Mouse (Mus musculus): ENCODE measurements around the gene Islr.

Gene Islr

GRCm38 (mm10) chr9:58150733-58151361 lies 53.3 kb downstream of the Islr start:
- DNase-seq (ENCODE audit: low read depth) = no peak

GRCm38 (mm10) chr9:58148806-58149205 lies 55.3 kb downstream of the Islr start:
- no peak for DNase-seq (ENCODE audit: low read depth)

- DNase-seq (ENCODE audit: low read depth) = no peak
Measured at GRCm38 (mm10) chr9:58145417-58145816, 58.7 kb downstream of the Islr start.

- DNase-seq (ENCODE audit: low read depth) = no peak
Measured at GRCm38 (mm10) chr9:58144664-58145063, 59.4 kb downstream of the Islr start.

- no peak for DNase-seq (ENCODE audit: low read depth)
Measured at GRCm38 (mm10) chr9:58143419-58143818, 60.7 kb downstream of the Islr start.

GRCm38 (mm10) chr9:58139947-58140346 lies 64.2 kb downstream of the Islr start:
- no peak for DNase-seq (ENCODE audit: low read depth)

- no peak for DNase-seq (ENCODE audit: low read depth)
Measured at GRCm38 (mm10) chr9:58135921-58136321, 68.2 kb downstream of the Islr start.

GRCm38 (mm10) chr9:58134906-58135305 lies 69.2 kb downstream of the Islr start:
- DNase-seq (ENCODE audit: low read depth) = no peak

GRCm38 (mm10) chr9:58133893-58134884 lies 69.9 kb downstream of the Islr start:
- DNase-seq (ENCODE audit: low read depth) = no peak

- no peak for DNase-seq (ENCODE audit: low read depth)
Measured at GRCm38 (mm10) chr9:58131735-58132134, 72.4 kb downstream of the Islr start.

GRCm38 (mm10) chr9:58130909-58131308 lies 73.2 kb downstream of the Islr start:
- no peak for DNase-seq (ENCODE audit: low read depth)

GRCm38 (mm10) chr9:58129508-58129907 lies 74.6 kb downstream of the Islr start:
- DNase-seq (ENCODE audit: low read depth) = no peak

GRCm38 (mm10) chr9:58128926-58129413 lies 75.1 kb downstream of the Islr start:
- no peak for DNase-seq (ENCODE audit: low read depth)

GRCm38 (mm10) chr9:58125811-58126210 lies 78.3 kb downstream of the Islr start:
- DNase-seq (ENCODE audit: low read depth) = no peak

GRCm38 (mm10) chr9:58125085-58125484 lies 79.0 kb downstream of the Islr start:
- no peak for DNase-seq (ENCODE audit: low read depth)

- DNase-seq (ENCODE audit: low read depth) = no peak
Measured at GRCm38 (mm10) chr9:58118671-58119070, 85.4 kb downstream of the Islr start, which contains the start of gene Ccdc33. Ccdc33 (minus strand) TSS chr9:58118823.

GRCm38 (mm10) chr9:58116024-58116651 lies 88.0 kb downstream of the Islr start:
- DNase-seq (ENCODE audit: low read depth) = no peak

GRCm38 (mm10) chr9:58115297-58115925 lies 88.7 kb downstream of the Islr start:
- DNase-seq (ENCODE audit: low read depth) = no peak

GRCm38 (mm10) chr9:58114019-58114418 lies 90.1 kb downstream of the Islr start:
- no peak for DNase-seq (ENCODE audit: low read depth)

- DNase-seq (ENCODE audit: low read depth) = no peak
Measured at GRCm38 (mm10) chr9:58113279-58113884, 90.7 kb downstream of the Islr start.

- DNase-seq (ENCODE audit: low read depth) = no peak
Measured at GRCm38 (mm10) chr9:58112866-58113278, 91.2 kb downstream of the Islr start.
